Mouse (Mus musculus) heart, adult 2 months (tissue): ENCODE data around the gene Ppcs. TPM values are rescaled to one million over a fixed set of nuclear protein-coding genes. Genes with fewer than 3 reads are reported as not detected.

Experiments
- DNase-seq, 2 experiments: peaks; one replicate each; pipeline ENCODE4 v3.0.0; 2021
- H3K27ac ChIP-seq: fragments of 200-600 bp; 2 replicates; pipeline ENCODE4 v1.8.1; 2022
- H3K27me3 ChIP-seq: fragments of 200-500 bp; 2 replicates; pipeline ENCODE4 v1.6.1; 2012; ENCODE audit warnings: mild to moderate bottlenecking, low read length, inconsistent platforms, mixed read lengths; ENCODE audit not compliant: control insufficient read depth, insufficient read depth
- H3K36me3 ChIP-seq: fragments of 200-500 bp; 2 replicates; pipeline ENCODE4 v1.6.1; 2012; ENCODE audit warnings: low read length, inconsistent platforms; ENCODE audit not compliant: control insufficient read depth, insufficient read depth
- H3K4me1 ChIP-seq: fragments of 200-500 bp; 2 replicates; pipeline ENCODE4 v1.6.1; 2011; ENCODE audit warnings: low read length; ENCODE audit not compliant: control insufficient read depth, insufficient read depth
- H3K4me3 ChIP-seq: fragments of 200-600 bp; 2 replicates; pipeline ENCODE4 v1.8.1; 2022
- H3K79me2 ChIP-seq: fragments of 200-500 bp; replicated peaks from 2 replicates; pipeline ENCODE4 v1.6.1; 2012; ENCODE audit warnings: mild to moderate bottlenecking, inconsistent platforms, low read length, moderate library complexity, mixed read lengths; ENCODE audit not compliant: control insufficient read depth, insufficient read depth
- H3K9ac ChIP-seq: fragments of 200-500 bp; 2 replicates; pipeline ENCODE4 v1.6.1; 2012; ENCODE audit warnings: low read depth, mild to moderate bottlenecking, control low read depth, inconsistent platforms, low read length, mixed read lengths
- CTCF ChIP-seq: fragments of 200-600 bp; IDR thresholded peaks from 2 replicates; pipeline ENCODE4 v1.8.1; 2022; ENCODE audit warnings: antibody characterized with exemption, mild to moderate bottlenecking, moderate library complexity
- EP300 ChIP-seq: fragments of 200-500 bp; IDR thresholded peaks from 2 replicates; pipeline ENCODE4 v1.6.1; 2011; ENCODE audit warnings: low read depth, low read length, control low read depth; ENCODE audit not compliant: insufficient read depth
- POLR2A ChIP-seq: fragments of 200-500 bp; IDR thresholded peaks from 2 replicates; pipeline ENCODE4 v1.6.1; 2011; ENCODE audit warnings: mild to moderate bottlenecking, low read depth, low read length, control low read depth; ENCODE audit not compliant: insufficient read depth
- WGBS: fragments of 180-500 bp; shearing (Covaris S2); methylation state at CpG from one replicate; pipeline ENCODE4 v1.1.7; 2018; 5-methylcytosine and 5-hydroxymethylcytosine counted together
- intact Hi-C: fragments of 180-260 bp; cut with DNase I; formaldehyde crosslinking; loops from one replicate; pipeline ENCODE4 v1.15.1; 2025
- polyA plus RNA-seq: library from polyadenylated mRNA; depleted of rRNA; stranded (reverse); fragments of >200 nt; gene quantifications from 2 replicates; pipeline ENCODE4 v1.2.3, GENCODE M21; 2012
- total RNA-seq, 2 experiments: library from RNA; stranded (reverse); gene quantifications; 2 replicates each; pipeline ENCODE4 v1.2.3; 2021

Gene Ppcs
- total and polyA plus RNA-seq, 3 experiments, result 7.8 to 10.6 (median 9.2) TPM

DNA sequence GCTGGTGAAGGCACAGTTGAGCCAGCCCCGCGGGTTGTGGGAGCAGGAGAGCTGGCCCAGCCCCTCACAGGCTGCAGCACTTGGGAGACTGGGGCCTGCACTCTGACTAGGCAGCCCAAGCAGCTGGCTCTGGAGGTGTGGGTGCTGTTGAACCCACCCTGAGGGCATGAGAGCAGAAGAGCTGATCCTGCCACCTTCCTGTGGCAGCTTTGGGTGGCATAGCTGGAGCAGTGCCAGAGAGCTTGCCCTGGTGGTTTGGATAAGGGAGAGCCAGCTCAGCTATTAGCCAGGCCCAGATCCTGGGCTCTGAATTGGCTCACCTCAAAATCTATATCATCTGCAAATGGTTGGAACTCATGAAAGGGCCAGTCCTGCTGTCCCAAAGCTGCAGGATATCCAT lies 5.5 kb upstream of the Ppcs start:
- H3K36me3 ChIP-seq, result no peaks in the 10 kb centered on the region
- no peak for TF ChIP-seq POLR2A
- no peak for TF ChIP-seq EP300
- TF ChIP-seq CTCF, result no peak
- no peaks in the 10 kb centered on the region for H3K27me3 ChIP-seq
- intact Hi-C loops, result loop anchor here (2.0 to 5.0 kb wide), 2 partner anchors 35 to 235 kb away; no protein-coding TSS in a partner anchor
- no peak for DNase-seq
- no peak overlapping the region for H3K9ac ChIP-seq
- no peak overlapping the region for H3K27ac ChIP-seq
- WGBS, result 37% methylated on average over 2 of the region's 2 CpGs
- H3K79me2 ChIP-seq, result no peaks in the 10 kb centered on the region
- H3K4me1 ChIP-seq, result peaks cover 1% of the 10 kb centered on the region; the same call in 1 of the 2 replicates
- no peak overlapping the region for H3K4me3 ChIP-seq

DNA sequence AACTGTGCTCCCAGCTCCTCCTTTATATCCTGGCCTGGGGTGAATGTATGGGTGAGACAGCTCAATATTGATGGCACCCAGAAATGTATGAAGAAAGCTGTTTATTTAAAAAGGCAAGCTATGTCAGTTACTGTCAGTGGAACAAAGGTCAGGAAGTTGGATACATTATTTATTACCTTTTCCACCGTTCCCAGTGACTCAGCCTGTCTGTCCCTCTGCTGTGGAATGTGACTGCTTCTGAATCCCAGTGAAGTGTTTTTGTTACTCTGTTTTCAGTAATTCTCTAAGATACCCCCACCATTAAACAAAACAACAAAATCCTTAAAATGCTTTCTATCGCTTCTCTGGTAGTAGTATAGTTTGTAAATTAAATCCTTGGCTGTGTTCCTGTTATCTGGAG lies 3.4 kb upstream of the Ppcs start:
- Histone ChIP-seq H3K4me1 (peaks cover 6% of the 10 kb centered on the region), H3K79me2 (no peaks in the 10 kb centered on the region), H3K4me3 (no peak overlapping the region), H3K27me3 (no peaks in the 10 kb centered on the region), H3K36me3 (no peaks in the 10 kb centered on the region), H3K27ac (no peak overlapping the region), H3K9ac (no peak overlapping the region)
- intact Hi-C loops, result loop anchor here (5.0 kb wide), 1 partner anchor 237 kb away; no protein-coding TSS in a partner anchor
- DNase-seq, result no peak
- TF ChIP-seq CTCF, result no peak
- no peak for TF ChIP-seq EP300
- TF ChIP-seq POLR2A, result no peak
- WGBS, result 49% methylated on average over 2 of the region's 2 CpGs

DNA sequence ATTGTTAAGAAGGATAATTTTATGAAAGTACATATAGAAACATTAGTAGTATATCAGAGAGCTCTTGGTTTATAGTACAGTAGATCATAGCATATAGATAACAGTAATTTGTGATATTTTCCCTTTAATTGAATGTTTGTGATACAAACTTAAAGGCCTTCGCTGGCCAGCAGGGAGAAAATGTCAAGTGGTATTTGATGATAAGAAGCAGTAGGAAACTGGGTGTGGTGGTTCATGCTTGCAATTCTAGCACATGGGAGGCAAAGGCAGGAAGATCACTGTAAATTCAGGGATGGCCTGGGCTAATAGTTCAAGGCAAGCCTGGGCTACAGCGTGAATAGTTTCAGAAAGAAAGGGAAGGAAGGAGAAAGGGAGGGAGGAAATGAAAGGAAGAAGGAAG lies 2.9 kb upstream of the Ppcs start:
- intact Hi-C loops, result loop anchor here (5.0 kb wide), 1 partner anchor 237 kb away; no protein-coding TSS in a partner anchor
- Histone ChIP-seq H3K79me2 (no peaks in the 10 kb centered on the region), H3K4me3 (no peak overlapping the region), H3K36me3 (no peaks in the 10 kb centered on the region), H3K27ac (no peak overlapping the region), H3K9ac (no peak overlapping the region), H3K27me3 (no peaks in the 10 kb centered on the region), H3K4me1 (peaks cover 6% of the 10 kb centered on the region)
- TF ChIP-seq POLR2A, result no peak
- TF ChIP-seq CTCF, result no peak
- no peak for TF ChIP-seq EP300
- 70% methylated on average over 2 of the region's 2 CpGs for WGBS
- no peak for DNase-seq

DNA sequence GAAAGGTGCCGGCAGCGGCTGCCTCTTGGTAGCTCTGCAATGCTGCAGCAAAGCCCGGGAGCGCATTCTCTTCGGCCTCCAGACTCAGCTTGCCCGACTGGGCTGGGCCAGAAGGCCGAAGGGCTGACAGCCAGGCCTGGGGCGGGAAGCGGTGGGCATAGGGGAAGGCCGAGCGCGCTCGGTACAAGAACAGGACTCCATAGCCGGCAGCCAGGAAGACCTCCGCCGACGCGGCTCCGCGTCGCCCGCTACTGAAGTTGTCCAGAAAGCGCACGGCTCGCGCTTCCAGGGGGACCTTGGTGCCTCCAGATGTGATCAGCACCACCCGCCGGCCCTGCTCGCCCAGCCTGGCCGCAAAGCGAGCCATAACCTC lies 313 bp downstream of the Ppcs start:
- Histone ChIP-seq H3K79me2 (no peaks in the 10 kb centered on the region), H3K27ac (peak overlapping the region; percentile 99), H3K9ac (peak overlapping the region; percentile 82), H3K4me3 (peak overlapping the region; percentile 98), H3K27me3 (no peaks in the 10 kb centered on the region), H3K4me1 (peaks cover 6% of the 10 kb centered on the region), H3K36me3 (no peaks in the 10 kb centered on the region)
- WGBS, result under 1% methylated on average over 31 of the region's 31 CpGs
- DNase-seq, result no peak
- intact Hi-C loops, result loop anchor here (2.0 to 5.0 kb wide), 3 partner anchors 100 to 175 kb away; partner anchors contain the start of genes Frg2f1 and Ppih
- TF ChIP-seq POLR2A, result no peak
- no peak for TF ChIP-seq EP300
- no peak for TF ChIP-seq CTCF

DNA sequence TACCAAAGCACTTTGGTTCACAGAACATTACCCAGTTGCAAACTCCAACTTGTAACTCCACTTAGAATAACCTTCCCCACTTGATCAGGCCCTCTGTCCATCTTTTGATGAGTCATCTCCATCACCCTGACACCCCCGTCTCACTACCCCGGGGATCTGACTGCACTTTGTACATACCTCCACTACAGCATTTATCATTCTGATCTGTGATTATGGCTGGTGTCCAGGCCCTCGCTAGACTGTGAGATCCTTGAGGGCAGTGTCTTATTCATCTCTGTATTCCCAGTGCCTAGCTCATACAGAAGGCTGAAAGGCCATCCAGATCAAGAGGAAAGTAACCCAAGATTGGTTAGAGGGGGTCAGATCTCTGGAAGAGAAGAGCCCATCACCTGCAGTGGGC lies 1.0 kb downstream of the Ppcs start:
- TF ChIP-seq POLR2A (no peak), EP300 (no peak), CTCF (no peak)
- DNase-seq, result no peak
- H3K36me3 ChIP-seq, result no peaks in the 10 kb centered on the region
- intact Hi-C loops, result loop anchor here (5.0 kb wide), 2 partner anchors 99 to 174 kb away; partner anchors contain the start of gene Ppih
- WGBS, result 54% methylated on average over 3 of the region's 3 CpGs
- no peaks in the 10 kb centered on the region for H3K27me3 ChIP-seq
- H3K27ac ChIP-seq, result no peak overlapping the region
- no peak overlapping the region for H3K4me3 ChIP-seq
- H3K4me1 ChIP-seq, result peaks cover 6% of the 10 kb centered on the region
- no peaks in the 10 kb centered on the region for H3K79me2 ChIP-seq
- H3K9ac ChIP-seq, result peak overlapping the region; percentile 82

DNA sequence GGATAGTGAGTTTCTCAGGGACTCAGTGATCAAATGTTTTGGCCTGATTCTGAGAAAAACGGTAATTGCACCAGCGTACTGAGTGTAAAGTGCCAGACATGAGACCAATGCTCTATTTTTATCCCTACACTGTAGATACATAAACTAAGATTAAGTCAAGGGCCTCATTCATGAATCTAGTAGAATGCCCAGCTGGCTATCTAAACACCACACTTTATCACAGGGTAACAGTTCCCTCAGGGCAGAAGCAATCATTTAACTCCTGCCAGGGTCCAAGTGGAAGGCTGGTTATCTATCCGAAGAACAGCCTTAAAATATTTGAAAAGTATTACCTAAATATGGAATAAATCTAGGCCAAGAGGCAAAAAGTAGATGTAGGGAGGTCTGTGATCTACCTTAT lies 4.3 kb downstream of the Ppcs start:
- H3K27me3 ChIP-seq, result no peaks in the 10 kb centered on the region
- peaks cover 7% of the 10 kb centered on the region for H3K4me1 ChIP-seq
- TF ChIP-seq CTCF (no peak), POLR2A (no peak), EP300 (no peak)
- no peaks in the 10 kb centered on the region for H3K79me2 ChIP-seq
- no peak for DNase-seq
- no peak overlapping the region for H3K9ac ChIP-seq
- no peaks in the 10 kb centered on the region for H3K36me3 ChIP-seq
- 54% methylated on average over 3 of the region's 3 CpGs for WGBS
- H3K4me3 ChIP-seq, result no peak overlapping the region
- no peak overlapping the region for H3K27ac ChIP-seq
- intact Hi-C loops, result no loop called here
